Mouse (Mus musculus) bone marrow macrophage, adult 2 months (primary cell): Measurements from ENCODE around the gene Lrr1.

Experiments used
- CTCF ChIP-seq: IDR thresholded peaks from 2 replicates; pipeline ENCODE4 v1.5.1; 2012; ENCODE audit warnings: low read depth, mild to moderate bottlenecking, low read length, moderate library complexity
- POLR2A ChIP-seq: IDR thresholded peaks from 2 replicates; pipeline ENCODE4 v1.6.1; 2012; ENCODE audit warnings: mild to moderate bottlenecking, low read depth, low read length, borderline replicate concordance

- TF ChIP-seq CTCF (no peak), POLR2A (no peak)
Measured at GRCm38 (mm10) chr12:69164904-69165303, 3.7 kb upstream of the Lrr1 start.
